Mouse (Mus musculus) B cell, adult 2 months (primary cell): ENCODE results near the gene Cenps.
"Not testable (repeated sequence)": the region's sequence is repeated elsewhere in the genome, so short reads cannot be mapped to it uniquely, and the experiment has no call there.

Experiments
- DNase-seq, 2 experiments: peaks; one replicate each; pipeline ENCODE4 v3.0.0; 2022

Gene Cenps

DNA sequence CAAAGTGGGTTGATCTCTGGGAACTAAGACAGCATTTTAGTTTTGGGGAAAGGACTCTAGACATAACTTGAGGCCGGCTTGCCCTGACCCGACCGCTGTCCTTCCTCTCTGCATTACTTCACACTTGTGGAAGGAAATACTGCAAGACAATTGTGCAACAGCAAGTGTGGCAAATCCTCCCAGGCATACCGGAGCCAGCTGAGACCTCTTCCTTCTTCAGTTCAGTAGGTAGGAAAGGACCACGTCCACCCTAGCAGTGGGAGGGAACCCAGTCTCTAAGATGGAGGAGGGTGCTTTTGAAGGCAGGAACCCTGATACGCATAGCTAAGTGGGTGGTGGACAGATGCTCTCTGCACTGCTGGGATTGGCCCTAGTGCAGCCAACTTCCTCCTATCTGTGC lies 18.3 kb upstream of the Cenps start:
- DNase-seq, result no peak

DNA sequence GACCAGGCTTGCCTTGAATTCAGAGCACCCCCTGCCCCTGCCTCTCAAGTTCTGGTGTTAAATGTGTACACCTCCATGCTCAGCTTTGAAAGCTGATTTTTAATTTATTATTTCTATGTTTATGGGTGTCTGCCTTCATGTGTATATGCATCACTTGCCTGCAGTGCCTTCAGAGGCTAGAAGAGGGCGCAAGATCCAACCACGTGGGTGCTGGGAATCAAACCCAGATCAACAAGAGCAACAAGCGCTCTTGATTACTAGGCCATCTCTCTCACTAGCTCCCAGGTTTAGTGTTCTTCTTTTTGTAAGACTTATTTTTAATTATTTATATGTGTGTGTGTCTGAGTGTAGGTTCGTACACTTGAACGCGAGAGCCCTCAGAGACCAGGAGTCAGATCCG lies 17.4 kb upstream of the Cenps start:
- DNase-seq, result no peak

GRCm38 (mm10) chr4:149150721-149151120 lies 13.3 kb upstream of the Cenps start:
- no peak for DNase-seq

- no peak for DNase-seq
Measured at GRCm38 (mm10) chr4:149150256-149150655, 12.8 kb upstream of the Cenps start.

- no peak for DNase-seq
Measured at GRCm38 (mm10) chr4:149149611-149150010, 12.2 kb upstream of the Cenps start.

- DNase-seq, result no peak
Measured at GRCm38 (mm10) chr4:149149196-149149595, 11.8 kb upstream of the Cenps start.

- DNase-seq, result no peak
Measured at GRCm38 (mm10) chr4:149148084-149148483, 10.7 kb upstream of the Cenps start.

- DNase-seq, result no peak
Measured at GRCm38 (mm10) chr4:149147528-149147927, 10.1 kb upstream of the Cenps start.

DNA sequence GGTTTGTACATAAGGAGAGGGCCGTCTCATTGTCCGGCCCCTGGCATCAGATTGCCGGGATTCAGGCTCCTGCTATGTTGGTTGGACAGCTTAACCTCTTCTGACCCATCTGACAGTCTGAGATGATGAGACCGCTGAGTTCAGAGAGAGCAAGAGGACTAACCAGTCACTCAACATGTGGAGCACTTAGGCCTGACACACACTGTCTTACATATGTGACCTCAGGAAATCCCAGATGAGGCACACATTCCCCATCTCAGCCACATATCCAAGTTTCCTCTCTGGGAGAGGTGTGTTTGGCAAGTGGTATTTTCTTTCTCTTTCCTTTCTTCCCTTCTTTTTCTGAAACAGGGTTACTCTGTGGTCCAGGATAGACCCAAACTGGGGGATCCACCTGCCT lies 7.7 kb upstream of the Cenps start:
- DNase-seq, result no peak

GRCm38 (mm10) chr4:149144459-149144858 lies 7.0 kb upstream of the Cenps start:
- peak; percentile 86 to 87 for DNase-seq

DNA sequence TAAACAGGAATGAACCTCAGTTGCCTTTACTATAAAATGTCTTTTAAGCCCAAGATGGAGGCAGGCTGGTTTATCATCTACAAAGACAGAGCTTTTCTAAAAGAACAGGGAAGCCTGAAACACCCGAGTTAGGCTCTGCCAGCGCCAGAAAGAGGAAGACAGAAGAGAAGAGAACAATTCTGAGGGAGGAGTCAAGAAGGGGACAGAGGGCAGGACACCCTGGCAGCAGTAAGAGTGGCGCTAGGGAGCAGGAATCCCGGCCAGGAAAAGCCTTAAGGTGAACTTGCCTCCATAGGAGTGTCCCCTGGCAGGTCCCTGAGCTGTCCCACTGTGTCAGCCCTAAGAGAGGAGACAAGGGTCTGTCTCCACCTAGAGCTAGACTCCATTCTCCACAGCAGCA lies 6.2 kb upstream of the Cenps start:
- no peak for DNase-seq

DNA sequence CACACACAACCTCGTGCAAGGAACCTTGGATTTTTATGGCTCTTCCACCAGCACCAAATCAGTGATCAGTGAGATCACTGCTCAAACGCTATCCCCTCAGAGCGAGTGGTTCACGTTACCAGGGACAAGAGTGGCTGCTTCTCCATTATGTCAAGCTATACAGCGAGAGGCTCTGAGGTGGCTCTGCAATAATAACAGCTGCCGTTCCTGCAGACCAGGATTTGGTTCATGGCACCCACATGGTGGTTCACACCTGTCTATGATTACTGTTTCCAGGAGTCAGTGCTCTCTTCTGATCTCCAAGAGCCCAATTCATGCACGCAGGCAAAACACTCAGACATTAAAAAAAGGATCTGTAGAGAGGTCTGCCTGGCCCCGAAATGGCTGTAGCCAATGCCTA lies 1.1 kb upstream of the Cenps start:
- DNase-seq, result no peak

DNA sequence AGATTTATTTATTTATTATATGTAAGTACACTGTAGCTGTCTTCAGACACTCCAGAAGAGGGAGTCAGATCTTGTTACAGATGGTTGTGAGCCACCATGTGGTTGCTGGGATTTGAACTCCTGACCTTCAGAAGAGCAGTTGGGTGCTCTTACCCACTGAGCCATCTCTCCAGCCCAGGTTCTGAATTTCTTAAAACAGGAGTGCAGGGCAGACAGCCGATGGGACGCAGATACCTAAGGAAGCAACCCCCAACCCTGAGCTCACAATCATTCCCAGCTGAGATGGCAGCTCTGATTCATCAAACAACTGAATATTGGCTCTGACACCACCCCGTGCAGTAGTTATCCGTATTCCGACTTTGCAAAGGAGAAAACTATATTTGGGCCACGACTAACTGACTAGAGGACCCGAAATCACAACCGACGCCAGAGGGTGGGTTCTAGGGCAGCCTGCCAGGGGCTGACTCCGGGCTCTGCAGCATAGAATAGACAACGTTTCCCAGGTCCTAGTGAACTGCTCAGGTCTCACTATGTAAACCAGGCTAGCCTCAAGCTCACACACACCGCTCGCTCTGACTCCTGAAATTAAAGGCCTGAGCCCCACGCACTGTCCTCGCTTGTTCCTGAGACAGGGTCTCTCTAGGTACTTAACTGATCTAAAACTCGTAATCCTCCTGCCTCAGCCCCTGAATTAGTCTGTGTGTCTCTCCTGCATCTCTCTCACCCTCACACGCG lies 1.1 kb downstream of the Cenps start:
- no peak for DNase-seq

GRCm38 (mm10) chr4:149133395-149133794 lies 4.0 kb downstream of the Cenps start:
- no peak for DNase-seq

DNA sequence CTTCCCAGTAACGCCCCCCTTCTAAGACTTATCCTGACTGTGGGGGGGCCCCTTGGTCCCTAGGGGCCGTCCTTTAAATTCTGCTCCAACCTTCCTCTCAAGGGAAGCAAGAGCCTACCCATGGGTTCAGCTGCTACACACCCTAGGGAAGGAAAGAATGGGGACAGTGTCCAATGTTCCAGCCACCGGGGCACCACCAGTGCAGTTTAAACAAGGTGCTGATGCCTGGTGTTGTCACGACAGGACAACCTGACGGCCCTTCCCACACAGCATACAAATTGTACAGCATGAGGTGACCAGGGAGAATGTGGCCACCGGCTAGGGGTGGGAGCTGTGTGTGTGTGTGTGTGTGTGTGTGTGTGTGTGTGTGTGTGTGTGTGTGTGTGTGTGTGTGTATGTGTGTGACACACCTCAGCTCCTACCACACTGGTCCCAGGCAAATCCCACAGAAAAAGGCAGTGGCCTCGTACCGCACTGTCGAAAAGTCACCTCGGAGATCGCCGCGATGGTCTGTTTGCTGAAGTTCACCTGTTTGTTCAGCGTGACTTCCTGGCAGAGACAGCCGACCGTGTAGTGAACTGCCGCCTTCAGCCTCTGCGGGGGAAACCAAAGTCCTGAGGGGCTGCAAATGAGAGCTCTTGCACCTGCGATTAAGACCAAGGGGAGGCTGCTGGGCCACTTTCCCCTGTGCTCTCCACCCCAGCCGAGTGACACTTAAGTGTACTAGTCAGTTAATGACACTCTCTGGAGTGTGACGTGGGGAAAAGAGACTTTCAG lies 5.5 kb downstream of the Cenps start:
- peak; percentile 74 to 75 for DNase-seq

GRCm38 (mm10) chr4:149131021-149131752 lies 6.2 kb downstream of the Cenps start:
- peak; percentile 52 to 55 for DNase-seq

DNA sequence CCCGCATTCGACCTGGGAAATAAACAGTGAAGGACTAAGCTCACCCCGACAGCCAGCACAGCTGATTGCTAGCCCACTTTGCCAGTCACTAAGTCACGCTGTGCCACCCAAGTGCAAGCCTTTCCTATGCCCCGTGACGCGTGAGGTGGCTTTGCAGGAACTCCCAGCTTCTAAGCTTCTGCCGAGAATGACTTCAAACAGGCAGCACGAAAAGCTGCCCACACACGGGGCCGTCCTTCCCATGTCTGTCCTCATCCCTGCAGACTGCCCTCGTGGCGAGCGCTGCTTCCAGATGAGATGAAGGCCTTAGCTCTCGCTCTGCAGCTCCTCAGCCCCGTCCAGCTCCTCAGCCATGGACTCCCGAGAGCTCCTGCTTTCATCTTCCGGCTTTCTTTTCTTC lies 9.0 kb downstream of the Cenps start:
- DNase-seq, result no peak

GRCm38 (mm10) chr4:149126663-149127062 lies 10.8 kb downstream of the Cenps start, which contains the start of gene Cort:
TSS of gene Cort (minus strand) at chr4:149126763.
- DNase-seq, result no peak

DNA sequence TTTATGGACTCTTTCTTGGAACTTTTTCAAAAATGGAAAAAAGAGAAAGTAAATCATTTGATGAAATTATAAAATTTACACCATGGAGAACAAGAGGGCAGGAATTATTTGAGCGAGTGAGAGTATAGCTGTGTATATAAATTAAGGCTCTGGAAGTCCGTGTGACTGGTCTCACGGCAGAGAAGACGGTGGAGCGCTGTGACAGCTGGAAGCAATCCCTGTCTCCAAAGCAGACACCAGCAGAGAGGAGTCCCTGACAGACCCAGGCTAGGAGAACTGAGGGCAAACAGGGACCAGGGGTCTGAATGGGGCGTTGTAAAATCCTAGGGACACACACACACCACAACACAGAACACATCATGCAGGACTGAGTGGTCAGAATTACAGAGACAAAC lies 11.3 kb downstream of the Cenps start:
- DNase-seq, result no peak

DNA sequence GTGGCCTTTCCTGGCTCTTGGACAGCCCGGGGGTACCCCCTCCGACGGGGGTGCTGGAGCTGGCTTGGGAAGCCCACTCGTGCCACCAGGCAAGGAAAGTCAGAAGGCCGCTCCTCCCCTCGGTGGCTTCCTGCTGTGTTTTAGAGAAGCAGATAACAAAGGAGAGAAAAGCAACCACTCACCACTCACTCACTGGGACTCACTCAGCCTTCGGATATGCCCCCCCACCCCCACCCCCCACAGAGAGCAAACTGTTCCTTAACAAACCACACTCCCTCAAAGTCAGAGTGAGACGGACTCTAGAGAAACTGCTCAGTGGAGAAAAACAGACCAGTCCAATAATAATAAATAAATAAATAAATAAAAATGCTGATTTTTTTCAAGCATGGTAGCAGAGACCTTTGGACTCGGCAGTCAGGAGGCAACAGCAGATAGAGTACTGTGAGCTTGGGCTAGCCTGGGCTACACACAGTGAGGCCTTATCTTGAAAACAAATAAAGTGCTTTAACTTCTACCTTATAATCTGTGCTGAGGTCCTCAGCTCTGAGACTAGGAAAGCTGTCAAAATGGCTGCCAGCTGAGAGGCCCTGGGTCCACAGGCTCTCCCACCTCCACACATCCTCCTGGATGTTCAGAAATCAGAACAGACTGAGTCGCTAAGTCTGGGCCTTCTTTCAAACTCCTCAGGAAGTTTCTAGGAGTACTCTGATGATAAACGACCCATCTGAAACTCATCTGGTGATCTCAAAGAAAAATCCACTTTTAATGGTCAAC lies 11.9 kb downstream of the Cenps start:
- DNase-seq, result no peak

DNA sequence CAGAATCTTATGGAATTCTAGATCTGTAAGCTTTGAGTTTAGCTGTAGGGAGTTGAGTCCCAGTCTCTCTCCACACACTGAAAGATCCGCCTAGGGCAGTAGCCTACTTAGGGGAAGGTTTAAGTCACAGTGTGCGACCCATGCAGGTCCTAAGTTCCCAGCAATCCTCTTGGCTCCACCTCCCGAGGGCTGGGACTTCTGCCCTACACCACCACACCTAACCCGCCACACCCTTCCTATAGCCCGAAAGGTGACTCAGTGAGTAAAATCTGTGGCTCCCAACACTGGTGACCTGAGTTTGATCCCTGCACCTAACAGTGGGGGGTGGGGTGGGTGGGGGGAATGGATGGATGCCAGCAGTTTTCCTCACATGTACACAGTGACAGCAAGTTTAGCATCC lies 14.0 kb downstream of the Cenps start:
- no peak for DNase-seq

DNA sequence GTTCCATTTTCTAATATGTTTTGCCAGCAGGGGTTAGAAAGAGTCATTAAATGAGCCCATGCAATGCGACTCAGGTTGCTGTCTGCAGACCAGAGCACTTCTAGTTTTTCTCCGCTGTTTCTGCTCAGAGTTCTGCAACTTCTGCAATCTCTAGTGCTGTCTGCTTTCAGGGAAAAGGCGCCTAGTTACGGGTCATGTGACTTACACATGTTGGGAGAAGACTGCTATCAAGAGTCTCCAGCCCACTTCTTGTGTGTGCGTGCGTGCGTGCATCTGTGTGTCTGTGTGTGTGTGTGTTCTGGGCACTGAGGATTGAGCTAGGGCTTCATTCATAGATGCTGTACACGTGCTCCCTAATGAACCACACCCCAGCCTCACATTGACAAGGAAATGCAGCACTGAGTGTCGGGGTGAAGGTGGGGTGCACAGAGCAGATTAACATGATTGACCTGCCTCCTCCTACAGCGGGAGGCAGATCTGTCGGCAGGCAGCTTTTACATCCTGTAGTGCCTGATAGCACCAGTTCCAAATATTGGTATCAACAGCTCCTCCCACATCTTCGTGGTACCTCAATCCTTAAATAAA lies 17.4 kb downstream of the Cenps start:
- DNase-seq, result not testable (repeated sequence)
